Mouse (Mus musculus) c-Kit-positive CD71-negative TER-119-negative erythroid progenitor cells, embryonic 14.5 days (primary cell): ENCODE data around the gene Frmd5.
A peak's percentile ranks its signal among the peaks of the same experiment; 100 is the strongest.

Experiments
- DNase-seq: peaks from one replicate; pipeline ENCODE4 v3.0.0-alpha.2; 2013; ENCODE audit warnings: low read depth

Frmd5 gene

GRCm38 (mm10) chr2:121620582-121621261 lies 186.2 kb downstream of the Frmd5 start:
- no peak for DNase-seq

GRCm38 (mm10) chr2:121615199-121615559 lies 191.7 kb downstream of the Frmd5 start:
- no peak for DNase-seq

GRCm38 (mm10) chr2:121614483-121615198 lies 192.2 kb downstream of the Frmd5 start:
- no peak for DNase-seq

- no peak for DNase-seq
Measured at GRCm38 (mm10) chr2:121612112-121612511, 194.8 kb downstream of the Frmd5 start.

- no peak for DNase-seq
Measured at GRCm38 (mm10) chr2:121610008-121610884, 196.6 kb downstream of the Frmd5 start.

GRCm38 (mm10) chr2:121609141-121609724 lies 197.7 kb downstream of the Frmd5 start:
- DNase-seq: no peak

- no peak for DNase-seq
Measured at GRCm38 (mm10) chr2:121602397-121602796, 204.5 kb downstream of the Frmd5 start.

- no peak for DNase-seq
Measured at GRCm38 (mm10) chr2:121601543-121601942, 205.3 kb downstream of the Frmd5 start.

- DNase-seq: no peak
Measured at GRCm38 (mm10) chr2:121600736-121601135, 206.2 kb downstream of the Frmd5 start.

- DNase-seq: no peak
Measured at GRCm38 (mm10) chr2:121598249-121598648, 208.6 kb downstream of the Frmd5 start.

GRCm38 (mm10) chr2:121596621-121597020 lies 210.3 kb downstream of the Frmd5 start:
- no peak for DNase-seq

GRCm38 (mm10) chr2:121594660-121595291 lies 212.1 kb downstream of the Frmd5 start:
- peak; percentile 26 for DNase-seq

GRCm38 (mm10) chr2:121594131-121594530 lies 212.8 kb downstream of the Frmd5 start:
- DNase-seq: no peak

GRCm38 (mm10) chr2:121588309-121588694 lies 218.6 kb downstream of the Frmd5 start:
- DNase-seq: no peak

- DNase-seq: no peak
Measured at GRCm38 (mm10) chr2:121587523-121588308, 219.2 kb downstream of the Frmd5 start.

GRCm38 (mm10) chr2:121584705-121585104 lies 222.2 kb downstream of the Frmd5 start:
- DNase-seq: no peak

- DNase-seq: no peak
Measured at GRCm38 (mm10) chr2:121583468-121584116, 223.3 kb downstream of the Frmd5 start.

GRCm38 (mm10) chr2:121582809-121583376 lies 224.0 kb downstream of the Frmd5 start:
- DNase-seq: no peak

- DNase-seq: no peak
Measured at GRCm38 (mm10) chr2:121575741-121576201, 231.1 kb downstream of the Frmd5 start.

- no peak for DNase-seq
Measured at GRCm38 (mm10) chr2:121574066-121574630, 232.7 kb downstream of the Frmd5 start.
